Mouse (Mus musculus) ovary, postnatal 36 days (tissue): ENCODE measurements around the gene Lsp1.

Experiments
- DNase-seq: peaks from one replicate; pipeline ENCODE4 v3.0.0; 2022; ENCODE audit warnings: low spot score, mixed read lengths

Lsp1 gene

DNA sequence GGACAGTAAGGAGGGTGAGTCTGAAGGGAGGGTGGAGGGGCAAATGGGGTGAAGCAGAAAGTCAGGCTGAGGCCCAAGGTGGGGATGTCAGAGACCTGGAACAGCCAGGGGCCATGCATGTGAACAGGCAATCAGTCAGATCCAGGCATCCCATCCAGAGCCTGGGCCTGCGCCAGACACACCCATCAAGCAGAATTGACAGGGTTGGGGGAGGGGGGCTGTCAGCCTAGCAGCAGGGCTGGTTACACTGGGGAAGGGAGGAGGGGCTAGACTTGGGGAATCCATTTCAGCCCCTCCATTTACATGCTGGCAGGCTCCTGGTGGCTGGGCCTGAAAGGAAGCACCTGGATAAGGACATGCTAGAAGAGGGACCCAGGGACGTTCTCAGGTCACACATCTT is 45.3 kb downstream of the Lsp1 start:
- no peak for DNase-seq

DNA sequence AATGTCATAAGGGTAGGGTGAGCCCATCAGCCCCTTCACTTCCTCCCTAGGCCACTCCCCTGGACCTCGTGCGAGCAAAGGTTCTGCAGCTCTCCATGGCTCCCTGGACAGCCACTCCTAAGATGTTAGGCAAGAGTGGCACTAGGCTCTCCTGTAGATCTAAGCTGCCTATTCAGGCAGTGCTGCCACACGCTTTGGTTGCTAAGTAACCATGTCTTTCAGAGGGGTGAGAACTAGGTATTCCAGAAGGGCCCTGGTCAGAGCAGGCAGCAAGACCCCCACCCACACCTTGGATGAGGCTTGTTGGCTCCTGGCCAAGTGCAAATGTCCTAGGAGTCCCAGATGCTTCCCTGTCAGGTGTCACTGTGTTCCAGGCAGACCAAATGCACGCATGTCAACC is 45.9 kb downstream of the Lsp1 start:
- no peak for DNase-seq

- DNase-seq = no peak
These were observed 46.8 kb downstream of the Lsp1 start for GRCm38 (mm10) chr7:142507453-142507852.

- no peak for DNase-seq
These were observed 48.9 kb downstream of the Lsp1 start for GRCm38 (mm10) chr7:142509518-142509917.

GRCm38 (mm10) chr7:142510021-142510777 is 49.6 kb downstream of the Lsp1 start:
- DNase-seq = no peak

DNA sequence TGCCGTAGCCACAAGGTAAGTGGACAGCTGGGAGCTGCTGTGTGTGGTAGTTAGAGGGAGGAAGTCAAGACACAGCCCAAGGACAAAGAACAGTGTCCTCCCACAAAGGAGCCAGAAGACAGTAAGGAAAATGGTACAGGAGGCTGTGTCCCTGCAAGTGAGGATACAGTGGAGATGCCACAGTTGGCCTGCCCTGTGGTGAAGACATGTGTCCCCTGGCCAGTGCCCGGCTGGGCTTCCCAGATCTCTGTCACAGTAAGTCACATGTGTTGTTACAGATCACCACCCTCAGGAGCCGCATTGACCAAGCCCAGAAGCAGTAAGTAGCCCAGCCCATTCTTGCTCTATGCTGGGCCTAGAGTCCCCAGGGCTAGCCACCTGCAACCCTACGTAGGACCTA is 53.4 kb downstream of the Lsp1 start:
- no peak for DNase-seq

DNA sequence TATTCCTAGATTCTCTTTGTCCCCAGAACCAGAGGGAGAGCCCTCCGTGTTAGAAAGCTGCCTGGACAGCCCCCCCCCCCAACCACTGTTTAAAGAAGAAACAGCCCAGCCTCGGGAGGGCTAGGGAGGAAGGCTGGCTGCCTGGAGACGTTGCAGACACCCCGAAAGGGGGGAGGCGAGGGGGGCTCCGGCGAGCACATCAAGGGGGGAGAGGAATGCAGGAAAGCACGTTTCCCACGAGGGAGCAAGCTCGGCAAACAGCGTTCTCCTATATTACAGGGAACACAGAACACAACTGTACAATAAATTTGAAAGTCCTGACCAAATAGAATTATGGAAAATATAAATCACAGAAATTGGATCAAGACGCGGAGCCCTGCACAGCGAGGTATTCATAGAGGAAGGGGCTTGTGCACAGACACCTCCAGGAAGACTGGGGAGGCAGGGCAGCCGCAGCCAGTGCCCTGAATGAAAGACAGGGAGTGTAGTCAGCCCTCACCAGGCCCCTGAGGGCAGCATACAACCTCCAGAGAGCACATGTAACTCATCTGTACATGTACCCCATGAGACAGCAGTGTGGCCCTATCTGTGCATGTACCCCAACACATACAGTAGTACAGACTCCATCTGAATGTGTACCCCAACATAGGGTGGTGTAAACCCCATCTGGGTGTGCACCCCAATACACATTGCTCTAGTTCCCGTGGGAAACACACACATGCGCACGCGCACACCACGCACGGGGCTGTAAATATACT is 55.8 kb downstream of the Lsp1 start:
- no peak for DNase-seq

GRCm38 (mm10) chr7:142517531-142517930 is 56.9 kb downstream of the Lsp1 start:
- DNase-seq = no peak

- no peak for DNase-seq
These were observed 59.7 kb downstream of the Lsp1 start for GRCm38 (mm10) chr7:142520331-142520730.

GRCm38 (mm10) chr7:142522352-142522751 is 61.7 kb downstream of the Lsp1 start:
- peak; percentile 55 for DNase-seq

GRCm38 (mm10) chr7:142523200-142523990 is 62.8 kb downstream of the Lsp1 start:
- no peak for DNase-seq

DNA sequence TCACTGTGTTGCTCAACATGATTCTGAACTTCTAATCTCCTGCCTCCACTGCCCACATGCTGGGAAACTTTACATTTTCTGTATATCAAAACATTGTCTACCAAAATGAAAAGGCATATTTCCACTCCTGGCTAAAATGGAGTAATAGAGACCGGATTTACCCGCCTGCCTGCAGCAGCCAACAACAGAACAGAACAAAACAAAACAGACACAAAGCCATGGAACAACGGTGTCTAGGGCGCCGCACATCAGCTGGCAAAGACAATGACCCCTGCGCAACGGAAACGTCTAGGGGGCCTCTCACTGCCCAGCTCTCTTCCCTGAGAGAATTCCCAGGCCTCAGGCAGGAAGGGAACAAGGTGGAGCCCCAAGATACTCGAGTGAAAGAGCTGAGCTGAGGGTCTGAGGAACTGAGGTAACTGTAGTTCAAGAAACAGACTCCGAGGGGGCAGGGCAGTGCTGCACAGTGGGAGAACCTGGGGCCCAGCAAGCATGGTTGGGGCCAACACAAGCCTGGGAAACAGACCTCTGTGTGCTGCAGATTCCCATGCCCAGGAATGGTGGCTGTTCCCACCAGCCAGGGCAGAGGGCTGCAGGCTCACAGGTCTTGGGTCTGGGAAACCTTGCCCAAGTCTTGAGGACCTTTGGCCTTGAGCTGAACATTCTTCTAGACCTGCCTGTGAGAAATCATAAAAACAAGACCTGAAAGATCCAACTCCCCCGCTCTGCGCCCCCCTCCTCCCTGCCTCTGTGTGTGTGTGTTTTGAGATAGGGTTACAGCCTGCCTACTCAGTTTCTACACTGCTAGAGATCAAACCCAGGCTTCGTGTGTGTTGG is 65.0 kb downstream of the Lsp1 start:
- peak; percentile 39 for DNase-seq

GRCm38 (mm10) chr7:142529350-142529749 is 68.7 kb downstream of the Lsp1 start:
- DNase-seq = no peak

DNA sequence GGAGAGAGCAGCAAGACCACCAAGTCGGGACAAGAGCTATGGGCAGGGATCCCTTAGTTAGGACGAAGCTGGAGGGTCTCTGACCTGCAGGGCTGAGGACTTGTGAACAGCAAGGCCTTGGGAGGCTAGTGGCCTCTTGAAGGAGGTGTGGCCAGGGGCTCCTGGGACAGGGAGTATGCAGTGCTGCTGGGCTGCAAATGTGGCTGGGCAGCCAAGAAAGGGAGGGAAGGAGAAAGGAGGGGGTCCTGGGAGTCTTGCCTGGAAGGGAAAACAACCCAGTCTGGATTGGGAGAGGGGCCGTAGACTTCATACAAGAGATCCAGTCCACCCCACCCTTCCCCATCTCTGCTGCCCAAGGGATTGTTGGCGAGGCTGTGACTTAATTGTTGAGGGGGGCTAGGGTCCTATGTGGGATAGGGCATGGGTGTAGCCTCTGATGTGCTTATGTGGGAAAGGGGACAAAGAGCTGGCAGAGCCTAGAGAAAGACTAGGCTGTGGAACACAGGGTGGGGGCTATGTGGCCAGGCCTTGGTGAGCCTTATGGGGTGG is 71.4 kb downstream of the Lsp1 start:
- DNase-seq = no peak

GRCm38 (mm10) chr7:142532671-142533058 is 72.1 kb downstream of the Lsp1 start, which contains the start of gene Mrpl23:
Gene Mrpl23 (plus strand): TSS chr7:142532686.
- no peak for DNase-seq

DNA sequence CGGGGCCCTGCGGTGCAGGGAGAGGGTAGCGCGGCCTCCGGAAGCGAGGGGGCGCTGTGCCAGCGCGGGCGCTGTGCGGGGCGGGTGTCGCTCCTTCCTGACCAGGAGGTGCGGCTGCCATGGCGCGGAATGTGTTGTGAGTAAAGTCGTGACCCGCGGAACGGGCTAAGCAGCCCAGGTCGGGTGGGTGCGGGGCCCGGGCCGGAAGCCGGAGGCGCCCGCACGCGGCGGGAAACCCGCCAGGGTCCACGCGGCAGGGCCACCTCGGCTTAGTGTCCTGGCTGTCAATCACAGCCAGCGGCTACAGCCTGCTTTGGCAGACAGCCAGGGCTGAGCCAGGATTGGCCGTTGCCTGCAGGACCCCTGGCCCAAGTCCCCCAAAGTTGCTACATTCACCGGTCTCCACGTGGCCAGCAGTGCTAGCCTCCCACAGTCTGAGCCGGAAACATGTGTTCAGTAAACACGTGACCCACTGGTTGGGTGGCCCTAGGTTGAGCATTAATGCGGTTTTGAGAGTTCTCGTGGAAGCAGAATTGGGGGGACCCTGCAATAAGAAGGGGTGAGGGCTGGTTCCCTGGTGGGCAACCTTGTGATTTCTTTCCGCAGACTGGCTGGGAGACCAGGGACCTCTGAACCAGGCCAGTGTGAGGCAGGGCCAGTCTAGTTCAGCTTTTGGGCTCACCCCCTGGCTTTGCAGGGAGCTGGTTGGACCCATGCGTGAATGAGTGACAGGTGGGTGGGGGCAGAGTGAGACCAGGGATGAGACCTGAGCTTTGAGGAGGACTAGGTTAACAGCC is 72.6 kb downstream of the Lsp1 start:
- peak; percentile 86 for DNase-seq

- DNase-seq = no peak
These were observed 74.5 kb downstream of the Lsp1 start for GRCm38 (mm10) chr7:142535116-142535515.

GRCm38 (mm10) chr7:142535832-142536231 is 75.2 kb downstream of the Lsp1 start:
- no peak for DNase-seq

- DNase-seq = no peak
These were observed 76.6 kb downstream of the Lsp1 start for GRCm38 (mm10) chr7:142537181-142537580.

DNA sequence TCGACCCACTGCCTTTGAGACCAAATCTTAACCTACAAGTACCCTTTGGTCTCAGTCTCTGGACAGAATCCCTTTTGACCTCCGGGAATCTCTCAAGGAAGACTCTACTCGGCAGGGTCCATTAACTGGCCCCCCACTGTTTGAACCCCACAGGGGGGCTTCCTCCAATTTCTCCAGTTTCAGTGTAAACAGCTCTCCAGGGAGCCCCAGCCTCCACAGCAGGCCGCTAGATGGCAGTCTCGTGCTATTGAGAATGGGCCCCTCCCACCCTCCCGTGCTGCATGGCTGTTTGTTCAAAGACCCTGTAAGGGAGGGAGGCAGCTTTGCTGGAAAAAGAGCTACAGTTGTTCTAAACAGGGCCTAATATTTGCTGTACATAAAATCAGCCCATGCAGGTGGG is 77.3 kb downstream of the Lsp1 start:
- peak; percentile 59 for DNase-seq

DNA sequence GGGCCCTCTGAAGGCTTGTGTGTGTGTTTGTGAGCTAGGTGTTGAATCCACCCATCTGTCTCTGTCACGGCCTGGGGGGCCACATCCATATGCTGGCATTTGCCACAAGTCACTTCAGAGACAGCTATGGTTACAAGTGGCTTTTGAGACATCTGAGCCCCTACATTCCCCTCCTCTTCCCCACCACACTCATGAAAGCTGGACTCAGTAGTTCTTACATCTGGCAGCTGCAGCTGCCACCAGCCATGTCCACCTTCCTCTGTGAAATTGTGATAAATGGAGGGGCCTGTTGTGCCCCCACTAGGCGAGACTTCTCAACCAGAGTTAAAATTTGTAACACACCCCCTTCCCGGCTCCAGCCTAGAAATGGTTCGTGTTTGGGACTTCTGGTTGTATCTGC is 77.7 kb downstream of the Lsp1 start:
- DNase-seq = no peak
